Mouse (Mus musculus): ENCODE results near the gene Iqsec1. TPM values are rescaled to one million over a fixed set of nuclear protein-coding genes. Genes with fewer than 3 reads are reported as not detected.

Gene Iqsec1
- total and polyA plus RNA-seq, 3 experiments = 17.0 to 90.4 (median 83.5) TPM

- Histone ChIP-seq H3K9ac (ENCODE audit: insufficient read depth, low read depth) (peak overlapping the region; percentile 47), H3K4me1 (ENCODE audit: control insufficient read depth in 1 of 2, insufficient read depth in 2 of 2) (peaks cover 45 to 73% of the 10 kb centered on the region in 2 experiments), H3K79me2 (replicated peaks; ENCODE audit: control insufficient read depth, extremely low read depth, insufficient read depth, poor library complexity, severe bottlenecking) (peaks cover 43% of the 10 kb centered on the region), H3K27ac (ENCODE audit: insufficient read depth, low read depth) (peak overlapping the region; percentile 17), H3K9me3 (replicated peaks; ENCODE audit: low read length) (no peaks in the 10 kb centered on the region), H3K4me3 (replicated peaks in 1 of 3; ENCODE audit: low read depth in 2 of 3, low read length in 2 of 3, poor library complexity in 1 of 3) (peak overlapping the region; percentile 22 to 96 (median 84)), H3K4me2 (ENCODE audit: insufficient read depth, low read depth, poor library complexity, severe bottlenecking) (peak overlapping the region; percentile 84), H3K27me3 (replicated peaks) (no peaks in the 10 kb centered on the region), H3K36me3 (replicated peaks in 1 of 2; ENCODE audit: control insufficient read depth in 1 of 2, insufficient read depth in 1 of 2, low read length in 1 of 2) (peaks cover 0 to 41% of the 10 kb centered on the region in 2 experiments)
- in situ Hi-C loops (cut with MboI; ENCODE audit: low pct_ligation_motif_present, low pct_unique_long_range_greater_than_20kb, low sequenced_read_pairs) (no loop called here), dilution Hi-C loops (cut with MboI; ENCODE audit: extremely low pct_ligation_motif_present, extremely low pct_unique_long_range_greater_than_20kb, low sequenced_read_pairs) (no loop called here)
- TF ChIP-seq NRF1 (IDR thresholded peaks at IDR 0.05; ENCODE audit: low read depth, low read length) (peak; percentile 64), POLR2A (IDR thresholded peaks at IDR 0.05; ENCODE audit: low read depth, low read length) (peak; percentile 23; the same call in 1 of the 2 replicates), MAZ (IDR thresholded peaks at IDR 0.05; ENCODE audit: low read depth, low read length) (peak; percentile 58; the same call in 1 of the 2 replicates), MAFK (IDR thresholded peaks at IDR 0.05; ENCODE audit: insufficient replicate concordance, low read length) (no peak), CHD2 (IDR thresholded peaks at IDR 0.05; ENCODE audit: low read length) (peak; percentile 43; the same call in 1 of the 2 replicates), CHD1 (IDR thresholded peaks at IDR 0.05; ENCODE audit: low read depth, low read length) (peak; percentile 50; the same call in 1 of the 2 replicates), ZMIZ1 (IDR thresholded peaks at IDR 0.05; ENCODE audit: low read depth, low read length) (no peak), TCF12 (IDR thresholded peaks at IDR 0.05; ENCODE audit: low read depth, low read length) (0 out of 2 replicates have a peak, but pooled peaks have one; percentile 34), SIN3A (IDR thresholded peaks at IDR 0.05; ENCODE audit: low read length) (peak; percentile 38; the same call in 1 of the 2 replicates), TBP (conservative IDR thresholded peaks at IDR 0.05; ENCODE audit: low read depth, low read length) (no peak), PAX5 (IDR thresholded peaks at IDR 0.05; ENCODE audit: low read length) (no peak)
- DNase-seq (ENCODE audit: extremely low read depth) = no peak
Measured at GRCm38 (mm10) chr6:90762120-90762736, 226.3 kb downstream of the Iqsec1 start.

GRCm38 (mm10) chr6:90761301-90762056, 227.0 kb downstream of the Iqsec1 start:
- in situ Hi-C loops (cut with MboI; ENCODE audit: low pct_ligation_motif_present, low pct_unique_long_range_greater_than_20kb, low sequenced_read_pairs) = no loop called here
- peak overlapping the region; percentile 84 for H3K4me2 ChIP-seq (ENCODE audit: insufficient read depth, low read depth, poor library complexity, severe bottlenecking)

More at GRCm38 (mm10) chr6:90761301-90762056, 227.0 kb downstream of the Iqsec1 start:
- peak overlapping the region; percentile 47 for H3K9ac ChIP-seq (ENCODE audit: insufficient read depth, low read depth)
- TF ChIP-seq USF2 (conservative IDR thresholded peaks at IDR 0.05; ENCODE audit: low read depth, low read length) (no peak), CHD1 (IDR thresholded peaks at IDR 0.05; ENCODE audit: low read depth, low read length) (0 out of 2 replicates have a peak, but pooled peaks have one; percentile 39)
- peak overlapping the region; percentile 17 for H3K27ac ChIP-seq (ENCODE audit: insufficient read depth, low read depth)
- H3K4me3 ChIP-seq (replicated peaks in 1 of 3; ENCODE audit: low read depth in 2 of 3, low read length in 2 of 3, poor library complexity in 1 of 3) = peak overlapping the region; percentile 22 to 96 (median 84)
- DNase-seq (ENCODE audit: extremely low read depth) = no peak
- no peaks in the 10 kb centered on the region for H3K9me3 ChIP-seq (replicated peaks; ENCODE audit: low read length)
- H3K79me2 ChIP-seq (replicated peaks; ENCODE audit: control insufficient read depth, extremely low read depth, insufficient read depth, poor library complexity, severe bottlenecking) = peaks cover 44% of the 10 kb centered on the region
- H3K27me3 ChIP-seq (replicated peaks) = no peaks in the 10 kb centered on the region
- dilution Hi-C loops (cut with MboI; ENCODE audit: extremely low pct_ligation_motif_present, extremely low pct_unique_long_range_greater_than_20kb, low sequenced_read_pairs) = no loop called here
- H3K4me1 ChIP-seq (ENCODE audit: control insufficient read depth in 1 of 2, insufficient read depth in 2 of 2) = peaks cover 43 to 65% of the 10 kb centered on the region in 2 experiments
- peaks cover 0 to 43% of the 10 kb centered on the region in 2 experiments for H3K36me3 ChIP-seq (replicated peaks in 1 of 2; ENCODE audit: control insufficient read depth in 1 of 2, insufficient read depth in 1 of 2, low read length in 1 of 2)
